Mouse (Mus musculus): ENCODE results near the gene Tchp.

Tchp gene

GRCm38 (mm10) chr5:114738707-114739241 is 31.2 kb downstream of the Tchp start:
- DNase-seq (ENCODE audit: low spot score in 2 of 2): no peak

DNA sequence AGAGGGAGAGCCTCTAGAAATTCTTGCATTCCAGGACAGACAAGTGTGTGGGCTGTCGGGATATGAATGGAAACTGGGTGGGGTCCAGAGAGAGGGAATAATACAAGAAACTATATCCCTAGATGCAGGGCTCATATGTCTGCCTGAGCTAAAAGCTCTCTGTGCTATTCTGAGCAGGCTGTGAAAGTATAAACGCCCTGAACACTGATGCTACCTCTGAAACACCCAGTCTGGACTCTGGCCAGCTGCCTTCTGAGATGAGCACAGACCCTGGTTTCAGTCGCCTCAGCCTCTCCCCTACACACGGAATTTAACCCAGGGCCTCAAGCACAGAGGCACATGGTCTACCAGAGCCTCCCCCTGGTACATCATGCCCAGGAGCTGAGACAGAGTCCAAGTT is 33.0 kb downstream of the Tchp start:
- no peak for DNase-seq (ENCODE audit: low spot score in 2 of 2)

- DNase-seq (ENCODE audit: low spot score in 2 of 2): no peak
Observed at GRCm38 (mm10) chr5:114742572-114742971, 35.0 kb downstream of the Tchp start.

DNA sequence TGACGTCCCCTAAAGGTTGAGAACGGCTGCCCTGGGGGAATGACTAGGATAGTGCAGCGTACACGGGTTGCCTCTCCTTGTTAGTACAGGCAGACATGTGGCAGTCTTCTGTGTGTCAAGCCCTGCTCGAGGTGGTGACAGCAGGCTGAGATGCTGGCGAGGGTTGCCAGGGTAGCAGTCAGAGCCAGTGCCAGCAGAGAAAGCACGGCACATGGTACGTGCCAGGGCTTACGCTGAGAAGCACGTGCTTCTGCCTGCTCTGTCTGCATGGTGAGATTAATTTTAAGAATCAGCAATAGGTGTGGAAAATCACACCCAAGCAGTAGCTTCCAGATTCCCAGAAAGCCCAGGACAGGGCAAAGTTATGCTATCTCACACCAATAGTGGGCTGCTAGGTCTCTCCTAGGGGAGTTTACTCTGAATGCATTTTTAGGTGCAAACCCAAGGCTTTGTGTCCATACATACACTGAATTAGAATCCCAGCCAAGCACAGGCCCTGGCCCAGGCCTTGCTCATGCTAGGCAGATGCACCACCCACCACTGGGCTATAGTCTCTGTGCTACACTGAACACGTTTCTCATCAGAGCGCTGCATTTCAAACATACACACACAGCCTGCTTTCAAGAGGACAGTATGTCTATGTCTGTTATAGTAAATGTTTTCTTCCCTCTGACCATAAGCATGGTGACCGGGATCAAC is 35.6 kb downstream of the Tchp start:
- no peak for DNase-seq (ENCODE audit: low spot score in 2 of 2)

GRCm38 (mm10) chr5:114743697-114744090 is 36.1 kb downstream of the Tchp start:
- no peak for DNase-seq (ENCODE audit: low spot score in 2 of 2)

DNA sequence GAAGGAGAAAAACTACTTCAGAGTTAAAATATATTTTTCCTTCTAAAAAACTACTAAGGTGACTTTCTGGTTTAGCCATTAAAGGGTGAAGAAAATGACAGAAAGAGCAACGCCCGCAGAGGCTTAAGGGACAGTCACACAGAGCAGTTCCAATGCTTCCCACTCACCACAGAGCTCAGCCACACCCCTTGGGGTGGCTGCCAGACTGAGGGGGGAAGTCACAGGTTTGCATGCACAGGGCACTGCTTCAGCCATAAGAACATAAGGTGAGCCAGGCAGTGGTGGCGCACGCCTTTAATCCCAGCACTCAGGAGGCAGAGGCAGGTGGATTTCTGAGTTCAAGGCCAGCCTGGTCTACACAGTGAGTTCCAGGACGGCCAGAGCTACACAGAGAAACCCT is 38.0 kb downstream of the Tchp start:
- DNase-seq (ENCODE audit: low spot score in 2 of 2): no peak

DNA sequence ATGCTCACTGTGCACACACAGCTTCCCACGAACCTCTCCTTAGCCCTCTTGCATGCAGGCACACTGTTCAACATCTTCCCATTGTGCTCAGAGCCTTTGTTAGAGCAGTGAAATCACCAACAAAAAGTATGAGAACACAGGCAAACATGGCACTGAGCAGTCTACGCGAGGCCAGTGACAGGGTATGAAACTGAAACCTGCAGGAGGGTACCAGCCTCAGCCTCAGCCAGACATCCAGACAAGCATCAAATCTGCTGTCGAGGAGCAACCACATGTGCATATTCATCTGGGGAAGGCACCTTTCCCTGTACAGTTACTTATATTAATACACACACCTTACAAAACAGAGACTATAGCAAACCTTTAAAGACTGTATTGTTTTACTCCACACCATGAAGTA is 39.3 kb downstream of the Tchp start:
- no peak for DNase-seq (ENCODE audit: low spot score in 2 of 2)

DNA sequence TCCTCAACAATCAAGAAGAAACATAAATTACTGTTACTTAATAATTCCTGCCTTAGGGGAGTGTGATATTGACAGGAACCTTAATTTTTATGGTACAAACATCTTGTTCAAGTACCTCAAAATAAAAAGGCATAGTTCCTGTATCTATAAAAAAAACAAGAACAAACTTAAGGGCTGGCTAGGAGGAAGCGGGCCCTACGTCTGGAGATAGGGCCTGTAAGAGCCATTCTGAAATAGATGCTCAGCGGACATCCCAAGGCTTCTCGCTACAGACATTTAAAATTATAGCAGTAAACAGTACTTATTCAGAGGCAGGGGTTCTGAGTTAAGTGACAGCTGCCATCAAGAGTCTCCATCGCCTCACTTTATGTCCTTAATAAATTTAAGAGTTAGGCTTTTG is 40.0 kb downstream of the Tchp start:
- no peak for DNase-seq (ENCODE audit: low spot score in 2 of 2)

- no peak for DNase-seq (ENCODE audit: low spot score in 2 of 2)
Observed at GRCm38 (mm10) chr5:114750325-114750724, 42.8 kb downstream of the Tchp start.

DNA sequence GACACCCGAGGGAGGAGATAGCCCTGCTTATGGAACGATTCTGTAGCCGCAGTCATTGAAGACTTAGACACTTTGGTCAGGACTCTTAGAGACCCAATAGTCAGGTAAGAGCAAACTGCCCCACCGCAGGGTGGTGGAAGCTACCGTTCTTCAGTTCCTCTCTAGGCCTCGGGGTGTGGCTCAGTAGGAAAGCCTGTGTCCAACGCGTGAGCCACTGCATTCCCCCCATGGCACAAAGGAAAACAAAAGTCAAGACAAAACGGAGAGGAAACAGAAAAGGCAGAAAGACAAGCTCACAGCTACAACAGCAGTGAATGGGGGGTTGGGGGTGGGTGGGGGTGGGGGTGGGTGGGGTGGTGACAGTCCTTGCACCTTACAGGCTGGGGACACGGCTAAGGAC is 44.8 kb downstream of the Tchp start:
- no peak for DNase-seq (ENCODE audit: low spot score in 2 of 2)

- no peak for DNase-seq (ENCODE audit: low spot score in 2 of 2)
Observed at GRCm38 (mm10) chr5:114753384-114753783, 45.8 kb downstream of the Tchp start.

DNA sequence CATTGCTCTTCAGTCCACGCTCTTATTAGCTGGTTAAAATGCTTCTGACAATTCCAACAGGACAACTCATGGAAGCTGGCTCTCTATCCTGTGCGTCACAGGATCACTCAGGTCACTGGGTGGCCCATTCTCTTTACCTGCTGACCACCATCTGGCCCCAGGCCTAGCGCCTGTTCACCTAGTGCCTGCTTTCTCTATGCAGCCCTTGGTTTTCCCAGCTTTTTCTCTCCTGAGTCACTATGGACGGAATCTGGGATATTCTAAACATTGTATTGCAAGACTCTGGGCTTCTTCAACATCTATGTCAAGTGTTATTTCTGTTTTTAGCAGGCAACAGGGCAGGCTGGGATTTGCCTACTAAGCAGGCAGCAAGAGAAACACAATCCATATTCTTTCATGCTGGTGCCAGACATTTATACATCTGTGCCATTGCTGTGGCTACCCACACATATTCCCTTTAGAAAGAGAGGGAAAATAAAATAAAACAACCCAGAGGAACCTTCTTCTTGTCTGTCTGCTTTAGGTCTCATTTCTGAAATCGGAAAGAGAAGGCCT is 52.1 kb downstream of the Tchp start:
- no peak for DNase-seq (ENCODE audit: low spot score in 2 of 2)

GRCm38 (mm10) chr5:114761980-114762379 is 54.4 kb downstream of the Tchp start:
- DNase-seq (ENCODE audit: low spot score in 2 of 2): no peak

DNA sequence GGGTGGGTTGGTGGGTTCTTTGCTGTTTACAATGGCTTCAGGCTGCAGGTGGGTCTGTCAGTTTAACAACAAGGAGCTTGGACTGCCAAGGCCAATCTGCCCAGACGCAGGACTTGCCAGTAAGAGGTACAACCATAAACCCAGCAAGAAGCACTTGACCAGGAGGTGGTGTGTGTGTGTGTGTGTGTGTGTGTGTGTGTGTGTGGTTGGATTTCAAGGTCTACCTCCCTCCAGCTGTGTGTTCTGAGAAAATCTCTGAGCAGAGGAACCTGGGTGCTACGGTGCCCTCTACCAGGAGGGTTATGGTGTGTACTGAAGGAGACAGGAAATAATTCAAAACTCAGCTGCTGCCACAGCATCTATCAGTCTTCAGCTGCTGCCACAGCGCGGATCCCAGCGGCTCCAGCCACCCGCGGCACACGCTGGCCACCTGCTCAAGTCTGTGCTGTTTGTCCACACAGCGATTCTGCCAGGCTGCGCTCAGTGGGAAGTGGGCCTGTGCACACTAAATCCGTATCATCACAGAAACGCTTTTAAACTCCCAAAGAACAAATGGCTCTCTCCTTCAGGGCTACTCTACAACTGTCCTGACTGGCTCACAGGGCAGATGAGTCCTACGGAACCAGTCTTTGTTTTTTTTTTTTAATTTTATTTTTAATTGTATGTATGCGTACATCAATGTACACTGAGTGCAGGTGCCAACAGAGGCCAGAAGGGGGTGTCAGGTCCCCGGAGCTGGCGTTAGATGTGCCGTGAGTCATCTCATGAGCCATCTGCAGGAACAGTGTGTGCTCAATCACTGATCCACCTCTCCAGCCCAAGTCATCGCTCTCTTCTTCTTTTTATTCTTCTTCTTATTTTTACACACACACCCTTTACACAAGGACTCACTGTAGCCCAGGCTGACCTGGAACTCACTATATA is 57.5 kb downstream of the Tchp start:
- DNase-seq (ENCODE audit: low spot score in 2 of 2): no peak

GRCm38 (mm10) chr5:114766686-114767085 is 59.1 kb downstream of the Tchp start:
- no peak for DNase-seq (ENCODE audit: low spot score in 2 of 2)

- no peak for DNase-seq (ENCODE audit: low spot score in 2 of 2)
Observed at GRCm38 (mm10) chr5:114767185-114767584, 59.6 kb downstream of the Tchp start.

GRCm38 (mm10) chr5:114769786-114770185 is 62.2 kb downstream of the Tchp start:
- no peak for DNase-seq (ENCODE audit: low spot score in 2 of 2)

DNA sequence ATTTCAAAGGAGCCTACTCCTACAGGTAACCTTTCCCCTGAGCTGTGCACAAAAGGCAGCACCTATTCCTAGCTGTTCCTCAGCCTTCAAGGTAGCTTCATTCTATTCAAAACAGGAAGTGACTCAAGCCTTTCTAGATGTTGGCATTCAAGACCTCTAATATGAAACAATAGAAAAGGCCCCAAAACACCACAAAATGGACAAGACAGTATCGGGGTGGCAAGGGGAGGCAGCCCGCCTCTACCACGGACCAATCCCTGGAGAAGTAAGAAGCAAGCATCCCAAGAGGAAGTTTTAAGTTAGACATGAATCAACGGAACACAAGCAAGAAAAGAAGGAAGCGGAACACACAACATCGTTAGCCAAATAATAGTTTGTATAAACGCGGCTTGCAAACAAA is 64.2 kb downstream of the Tchp start:
- no peak for DNase-seq (ENCODE audit: low spot score in 2 of 2)
